Mouse (Mus musculus) ES-Bruce4 (cell line): Measurements from ENCODE around the gene Cep95. TPM values are rescaled to one million over a fixed set of nuclear protein-coding genes. Genes with fewer than 3 reads are reported as not detected.
A peak's percentile ranks its signal among the peaks of the same experiment; 100 is the strongest.

Source experiments
- H3K27ac ChIP-seq: 2 replicates; pipeline ENCODE4 v1.5.1; 2012; ENCODE audit warnings: low read length, inconsistent platforms; ENCODE audit not compliant: insufficient read depth
- H3K27me3 ChIP-seq: 2 replicates; pipeline ENCODE4 v1.6.1; 2012; ENCODE audit warnings: mild to moderate bottlenecking, low read length, inconsistent platforms; ENCODE audit not compliant: control insufficient read depth, poor library complexity, insufficient read depth, severe bottlenecking
- H3K36me3 ChIP-seq: 2 replicates; pipeline ENCODE4 v1.6.1; 2012; ENCODE audit warnings: inconsistent platforms, mild to moderate bottlenecking, low read length, moderate library complexity; ENCODE audit not compliant: control insufficient read depth, poor library complexity, insufficient read depth, severe bottlenecking
- H3K4me1 ChIP-seq: one replicate; pipeline ENCODE4 v1.8.1; 2011; ENCODE audit warnings: low read length; ENCODE audit not compliant: control insufficient read depth, insufficient read depth
- H3K4me3 ChIP-seq: 2 replicates; pipeline ENCODE4 v1.5.1; 2011; ENCODE audit warnings: low read depth, mild to moderate bottlenecking, low read length
- H3K9ac ChIP-seq: 2 replicates; pipeline ENCODE4 v1.6.1; 2012; ENCODE audit warnings: low read depth, mild to moderate bottlenecking, inconsistent platforms; ENCODE audit not compliant: poor library complexity, severe bottlenecking
- H3K9me3 ChIP-seq: replicated peaks from 2 replicates; pipeline ENCODE4 v1.6.1; 2012; ENCODE audit warnings: mild to moderate bottlenecking, low read length, inconsistent platforms; ENCODE audit not compliant: control insufficient read depth, poor library complexity, insufficient read depth, severe bottlenecking
- CTCF ChIP-seq: IDR thresholded peaks from one replicate; pipeline ENCODE4 v1.8.1; 2011; ENCODE audit warnings: low read depth, low read length
- EP300 ChIP-seq: IDR thresholded peaks from 2 replicates; pipeline ENCODE4 v1.6.1; 2011; ENCODE audit warnings: low read depth, low read length; ENCODE audit not compliant: insufficient read depth
- POLR2A ChIP-seq: IDR thresholded peaks from one replicate; pipeline ENCODE4 v1.8.1; 2011; ENCODE audit warnings: low read length; ENCODE audit not compliant: insufficient read depth
- polyA plus RNA-seq: library from polyadenylated mRNA; stranded (reverse); fragments of >200 nt; gene quantifications from 2 replicates; pipeline ENCODE4 v1.2.4, GENCODE M21; 2011; ENCODE audit warnings: low read depth; ENCODE audit not compliant: missing spikeins, insufficient read depth, insufficient read length

The Cep95 gene
- polyA plus RNA-seq, 1 experiment: 30.6 TPM

GRCm38 (mm10) chr11:106770195-106770974, 18.7 kb upstream of the Cep95 start:
- no peaks in the 10 kb centered on the region for H3K4me1 ChIP-seq
- H3K4me3 ChIP-seq: no peak overlapping the region
- no peak overlapping the region for H3K9ac ChIP-seq
- H3K27ac ChIP-seq: no peak overlapping the region
- TF ChIP-seq CTCF (peak; percentile 28), EP300 (no peak)
- H3K9me3 ChIP-seq: peaks cover 9% of the 10 kb centered on the region; the same call in 1 of the 2 replicates
- peaks cover 68% of the 10 kb centered on the region for H3K36me3 ChIP-seq
- H3K27me3 ChIP-seq: no peaks in the 10 kb centered on the region

- Histone ChIP-seq H3K36me3 (peaks cover 74% of the 10 kb centered on the region), H3K9me3 (peaks cover 3% of the 10 kb centered on the region; the same call in 1 of the 2 replicates), H3K4me3 (no peak overlapping the region), H3K9ac (no peak overlapping the region), H3K4me1 (no peaks in the 10 kb centered on the region), H3K27me3 (no peaks in the 10 kb centered on the region), H3K27ac (no peak overlapping the region)
- TF ChIP-seq CTCF (no peak), POLR2A (no peak)
Measured at GRCm38 (mm10) chr11:106773061-106773460, 16.0 kb upstream of the Cep95 start.

- Histone ChIP-seq H3K36me3 (peaks cover 58% of the 10 kb centered on the region), H3K4me1 (no peaks in the 10 kb centered on the region), H3K27ac (no peak overlapping the region), H3K9me3 (no peaks in the 10 kb centered on the region), H3K27me3 (no peaks in the 10 kb centered on the region), H3K9ac (no peak overlapping the region), H3K4me3 (no peak overlapping the region)
- no peak for TF ChIP-seq EP300
Measured at GRCm38 (mm10) chr11:106776960-106777359, 12.1 kb upstream of the Cep95 start.

- TF ChIP-seq CTCF (no peak), EP300 (no peak), POLR2A (no peak)
- Histone ChIP-seq H3K27me3 (no peaks in the 10 kb centered on the region), H3K4me3 (no peak overlapping the region), H3K36me3 (peaks cover 58% of the 10 kb centered on the region), H3K9me3 (no peaks in the 10 kb centered on the region), H3K4me1 (no peaks in the 10 kb centered on the region), H3K27ac (no peak overlapping the region), H3K9ac (no peak overlapping the region)
Measured at GRCm38 (mm10) chr11:106777395-106777794, 11.7 kb upstream of the Cep95 start.

- TF ChIP-seq CTCF: no peak
- no peak for TF ChIP-seq EP300
- TF ChIP-seq POLR2A: no peak
- Histone ChIP-seq H3K4me3 (peak overlapping the region; percentile 43; the same call in 1 of the 2 replicates), H3K4me1 (no peaks in the 10 kb centered on the region), H3K9me3 (no peaks in the 10 kb centered on the region), H3K27ac (no peak overlapping the region), H3K27me3 (no peaks in the 10 kb centered on the region), H3K36me3 (peaks cover 59% of the 10 kb centered on the region), H3K9ac (peak overlapping the region; percentile 89; the same call in 1 of the 2 replicates)
Measured at GRCm38 (mm10) chr11:106778132-106778531, 10.9 kb upstream of the Cep95 start.

- peak overlapping the region; percentile 60 for H3K27ac ChIP-seq
- H3K4me1 ChIP-seq: no peaks in the 10 kb centered on the region
- TF ChIP-seq CTCF (no peak), EP300 (no peak), POLR2A (no peak)
- H3K9me3 ChIP-seq: no peaks in the 10 kb centered on the region
- H3K4me3 ChIP-seq: peak overlapping the region; percentile 92
- H3K9ac ChIP-seq: peak overlapping the region; percentile 89
- H3K36me3 ChIP-seq: peaks cover 60% of the 10 kb centered on the region
- no peaks in the 10 kb centered on the region for H3K27me3 ChIP-seq
Measured at GRCm38 (mm10) chr11:106778589-106779387, 10.3 kb upstream of the Cep95 start.
